Mouse (Mus musculus) megakaryocyte, embryonic 14.5 days (primary cell): ENCODE data around the gene Cbfb.

Experiments
- FLI1 ChIP-seq: IDR thresholded peaks from 2 replicates; pipeline ENCODE4 v1.6.1; 2012; ENCODE audit warnings: low read length, inconsistent platforms, mixed read lengths
- GATA1 ChIP-seq: IDR thresholded peaks from 3 replicates; pipeline ENCODE4 v1.6.1; 2012; ENCODE audit warnings: mixed read lengths, low read length, inconsistent platforms, borderline replicate concordance

- TF ChIP-seq GATA1 (no peak), FLI1 (no peak)
These were observed 96.3 kb downstream of the Cbfb start for GRCm38 (mm10) chr8:105266775-105267174.
